Mouse (Mus musculus) ovary, adult 18-20 months (tissue): ENCODE results near the gene Sult2b1.

Experiments
- DNase-seq: peaks from one replicate; pipeline ENCODE4 v3.0.0; 2022; ENCODE audit warnings: low spot score, mixed read lengths

Gene Sult2b1

GRCm38 (mm10) chr7:45711316-45712021, 73.0 kb downstream of the Sult2b1 start:
- no peak for DNase-seq

- DNase-seq, result no peak
Observed at GRCm38 (mm10) chr7:45710477-45711191, 73.8 kb downstream of the Sult2b1 start.

- no peak for DNase-seq
Observed at GRCm38 (mm10) chr7:45709677-45710355, 74.7 kb downstream of the Sult2b1 start.

- no peak for DNase-seq
Observed at GRCm38 (mm10) chr7:45709036-45709435, 75.4 kb downstream of the Sult2b1 start.

- no peak for DNase-seq
Observed at GRCm38 (mm10) chr7:45708221-45708761, 76.2 kb downstream of the Sult2b1 start.

GRCm38 (mm10) chr7:45707375-45707967, 77.0 kb downstream of the Sult2b1 start:
- peak; percentile 94 for DNase-seq

GRCm38 (mm10) chr7:45706721-45707241, 77.7 kb downstream of the Sult2b1 start:
- DNase-seq, result peak; percentile 86

- DNase-seq, result peak; percentile 77
Observed at GRCm38 (mm10) chr7:45705873-45706281, 78.6 kb downstream of the Sult2b1 start.

GRCm38 (mm10) chr7:45705443-45705864, 79.0 kb downstream of the Sult2b1 start:
- DNase-seq, result no peak

- peak; percentile 100 for DNase-seq
Observed at GRCm38 (mm10) chr7:45704730-45705442, 79.6 kb downstream of the Sult2b1 start, which contains the start of gene Dbp. Dbp (plus strand) TSS chr7:45705088.

- no peak for DNase-seq
Observed at GRCm38 (mm10) chr7:45704046-45704559, 80.4 kb downstream of the Sult2b1 start.

- no peak for DNase-seq
Observed at GRCm38 (mm10) chr7:45703521-45704033, 80.9 kb downstream of the Sult2b1 start.

GRCm38 (mm10) chr7:45702809-45703520, 81.5 kb downstream of the Sult2b1 start:
- DNase-seq, result no peak

- no peak for DNase-seq
Observed at GRCm38 (mm10) chr7:45702316-45702715, 82.2 kb downstream of the Sult2b1 start.

- no peak for DNase-seq
Observed at GRCm38 (mm10) chr7:45701607-45702006, 82.9 kb downstream of the Sult2b1 start.

GRCm38 (mm10) chr7:45701072-45701471, 83.4 kb downstream of the Sult2b1 start:
- DNase-seq, result no peak

GRCm38 (mm10) chr7:45700301-45701015, 84.0 kb downstream of the Sult2b1 start:
- DNase-seq, result no peak

- DNase-seq, result no peak
Observed at GRCm38 (mm10) chr7:45699523-45700141, 84.8 kb downstream of the Sult2b1 start, which contains the start of gene Car11. Car11 (plus strand) TSS chr7:45699843.

- DNase-seq, result no peak
Observed at GRCm38 (mm10) chr7:45697894-45698293, 86.6 kb downstream of the Sult2b1 start.
